Mouse (Mus musculus) embryonic facial prominence, embryonic 14.5 days (tissue): ENCODE data around the gene Snx8. TPM values are rescaled to one million over a fixed set of nuclear protein-coding genes. Genes with fewer than 3 reads are reported as not detected.

Source experiments
- ATAC-seq: fragments of 200-750 bp; cut with Nextera tagmentation; 2 replicates; pipeline ENCODE4 v1.8.0; 2017; ENCODE audit warnings: low read depth, moderate number of reproducible peaks, moderate TSS enrichment
- DNase-seq: peaks from one replicate; pipeline ENCODE4 v3.0.0-alpha.2; 2015; ENCODE audit warnings: low spot score
- H3K27ac ChIP-seq: fragments of 300-500 bp; sonication (generic); replicated peaks from 2 replicates; pipeline ENCODE4 v1.5.1; 2014; ENCODE audit warnings: low read depth, mild to moderate bottlenecking, low read length, moderate library complexity
- H3K27me3 ChIP-seq: fragments of 300-500 bp; sonication (generic); replicated peaks from 2 replicates; pipeline ENCODE4 v1.6.1; 2014; ENCODE audit warnings: low read length; ENCODE audit not compliant: control insufficient read depth, insufficient read depth
- H3K36me3 ChIP-seq: fragments of 300-500 bp; sonication (generic); 2 replicates; pipeline ENCODE4 v1.6.1; 2014; ENCODE audit warnings: low read length, mixed read lengths; ENCODE audit not compliant: control insufficient read depth, insufficient read depth
- H3K4me1 ChIP-seq: fragments of 300-500 bp; sonication (generic); 2 replicates; pipeline ENCODE4 v1.6.1; 2014; ENCODE audit warnings: antibody characterized with exemption, low read length; ENCODE audit not compliant: control insufficient read depth, insufficient read depth
- H3K4me2 ChIP-seq: fragments of 300-500 bp; sonication (generic); 2 replicates; pipeline ENCODE4 v1.6.1; 2014; ENCODE audit warnings: low read depth, mild to moderate bottlenecking, low read length, moderate library complexity, mixed read lengths
- H3K4me3 ChIP-seq: fragments of 300-500 bp; sonication (generic); 2 replicates; pipeline ENCODE4 v1.5.1; 2014; ENCODE audit warnings: low read depth, mild to moderate bottlenecking, low read length
- H3K9ac ChIP-seq: fragments of 300-500 bp; sonication (generic); 2 replicates; pipeline ENCODE4 v1.6.1; 2014; ENCODE audit warnings: low read depth, mild to moderate bottlenecking, low read length, moderate library complexity, mixed read lengths
- H3K9me3 ChIP-seq: fragments of 300-500 bp; sonication (generic); 2 replicates; pipeline ENCODE4 v1.6.1; 2016; ENCODE audit warnings: low read length; ENCODE audit not compliant: control insufficient read depth
- WGBS: fragments of 180-500 bp; shearing (Covaris S2); extraction: QIAGEN DNeasy Blood & Tissue Kit; methylation state at CpG from one replicate; pipeline ENCODE4 v1.1.7; 2014; 5-methylcytosine and 5-hydroxymethylcytosine counted together
- polyA plus RNA-seq: library from polyadenylated mRNA; unstranded; fragments of >200 nt; fragmentation: Nextera tagmentation; extraction: Ambion mirVana; gene quantifications from 2 replicates; pipeline ENCODE4 v1.2.1, GENCODE M21; 2014

Snx8 gene
- polyA plus RNA-seq, 1 experiment from 2014 or later, result 11.2 TPM

GRCm38 (mm10) chr5:140378121-140378853 is 10.8 kb downstream of the Snx8 start:
- no peak for ATAC-seq
- H3K27ac ChIP-seq, result no peak overlapping the region; the same call in 1 of the 2 replicates
- H3K36me3 ChIP-seq, result no peaks in the 10 kb centered on the region
- 75% methylated on average over 6 of the region's 6 CpGs for WGBS
- no peak overlapping the region for H3K9ac ChIP-seq
- H3K4me2 ChIP-seq, result no peak overlapping the region
- peaks cover 3% of the 10 kb centered on the region for H3K4me1 ChIP-seq
- H3K9me3 ChIP-seq, result no peaks in the 10 kb centered on the region
- peak; percentile 34 for DNase-seq
- no peak overlapping the region for H3K4me3 ChIP-seq
- H3K27me3 ChIP-seq, result no peaks in the 10 kb centered on the region

GRCm38 (mm10) chr5:140375249-140375829 is 13.7 kb downstream of the Snx8 start:
- H3K27ac ChIP-seq, result no peak overlapping the region
- H3K9ac ChIP-seq, result no peak overlapping the region
- H3K4me2 ChIP-seq, result no peak overlapping the region
- no peak overlapping the region for H3K4me3 ChIP-seq
- H3K36me3 ChIP-seq, result no peaks in the 10 kb centered on the region
- 79% methylated on average over 4 of the region's 4 CpGs for WGBS
- no peaks in the 10 kb centered on the region for H3K27me3 ChIP-seq
- ATAC-seq (no peak), DNase-seq (no peak)
- peaks cover 8% of the 10 kb centered on the region; the same call in 1 of the 2 replicates for H3K4me1 ChIP-seq
- H3K9me3 ChIP-seq, result no peaks in the 10 kb centered on the region

GRCm38 (mm10) chr5:140374226-140374625 is 14.8 kb downstream of the Snx8 start:
- WGBS, result 50% methylated on average over 3 of the region's 3 CpGs

GRCm38 (mm10) chr5:140373711-140374110 is 15.4 kb downstream of the Snx8 start:
- Histone ChIP-seq H3K4me3 (no peak overlapping the region), H3K4me2 (no peak overlapping the region), H3K9me3 (no peaks in the 10 kb centered on the region), H3K27ac (no peak overlapping the region), H3K4me1 (peaks cover 8% of the 10 kb centered on the region; the same call in 1 of the 2 replicates), H3K9ac (no peak overlapping the region), H3K36me3 (no peaks in the 10 kb centered on the region), H3K27me3 (no peaks in the 10 kb centered on the region)
- ATAC-seq, result no peak
- WGBS, result 64% methylated on average over 2 of the region's 2 CpGs
- no peak for DNase-seq

More at GRCm38 (mm10) chr5:140374226-140374625, 14.8 kb downstream of the Snx8 start:
- no peak for ATAC-seq
- H3K27me3 ChIP-seq, result no peaks in the 10 kb centered on the region
- H3K4me2 ChIP-seq, result no peak overlapping the region
- H3K4me3 ChIP-seq, result no peak overlapping the region
- H3K9me3 ChIP-seq, result no peaks in the 10 kb centered on the region
- no peak overlapping the region for H3K27ac ChIP-seq
- no peak overlapping the region for H3K9ac ChIP-seq
- H3K36me3 ChIP-seq, result no peaks in the 10 kb centered on the region
- peaks cover 8% of the 10 kb centered on the region; the same call in 1 of the 2 replicates for H3K4me1 ChIP-seq
- DNase-seq, result peak; percentile 18

- H3K27ac ChIP-seq, result 0 out of 2 replicates have a peak overlapping the region, but pooled peaks have one; percentile 1
- no peak overlapping the region for H3K4me3 ChIP-seq
- DNase-seq, result no peak
- H3K36me3 ChIP-seq, result no peaks in the 10 kb centered on the region
- no peak for ATAC-seq
- no peaks in the 10 kb centered on the region for H3K9me3 ChIP-seq
- H3K4me2 ChIP-seq, result no peak overlapping the region
- no peak overlapping the region for H3K9ac ChIP-seq
- WGBS, result 90% methylated on average over 3 of the region's 3 CpGs
- no peaks in the 10 kb centered on the region for H3K27me3 ChIP-seq
- H3K4me1 ChIP-seq, result 0 out of 2 replicates have a peak, but pooled peaks cover 5% of the 10 kb centered on the region
Measured at GRCm38 (mm10) chr5:140371671-140372070, 17.4 kb downstream of the Snx8 start.

- no peak overlapping the region for H3K4me2 ChIP-seq
- H3K27me3 ChIP-seq, result no peaks in the 10 kb centered on the region
- DNase-seq, result no peak
- no peak for ATAC-seq
- H3K36me3 ChIP-seq, result no peaks in the 10 kb centered on the region
- 55% methylated on average over 6 of the region's 6 CpGs for WGBS
- no peak overlapping the region for H3K4me3 ChIP-seq
- peak overlapping the region; percentile 44 for H3K27ac ChIP-seq
- H3K4me1 ChIP-seq, result 0 out of 2 replicates have a peak, but pooled peaks cover 5% of the 10 kb centered on the region
- no peaks in the 10 kb centered on the region for H3K9me3 ChIP-seq
- no peak overlapping the region for H3K9ac ChIP-seq
Measured at GRCm38 (mm10) chr5:140370446-140371254, 18.4 kb downstream of the Snx8 start.

- no peaks in the 10 kb centered on the region for H3K9me3 ChIP-seq
- H3K27me3 ChIP-seq, result no peaks in the 10 kb centered on the region
- H3K4me1 ChIP-seq, result 0 out of 2 replicates have a peak, but pooled peaks cover 5% of the 10 kb centered on the region
- 67% methylated on average over 2 of the region's 2 CpGs for WGBS
- no peak overlapping the region for H3K4me3 ChIP-seq
- DNase-seq, result no peak
- no peak overlapping the region for H3K9ac ChIP-seq
- no peaks in the 10 kb centered on the region for H3K36me3 ChIP-seq
- no peak for ATAC-seq
- no peak overlapping the region for H3K27ac ChIP-seq
- H3K4me2 ChIP-seq, result no peak overlapping the region
Measured at GRCm38 (mm10) chr5:140369466-140369865, 19.6 kb downstream of the Snx8 start.

- 94% methylated on average over 4 of the region's 4 CpGs for WGBS
- no peak for DNase-seq
- H3K27me3 ChIP-seq, result no peaks in the 10 kb centered on the region
Measured at GRCm38 (mm10) chr5:140368926-140369325, 20.1 kb downstream of the Snx8 start.

More at GRCm38 (mm10) chr5:140368926-140369325, 20.1 kb downstream of the Snx8 start:
- Histone ChIP-seq H3K9me3 (no peaks in the 10 kb centered on the region), H3K27ac (no peak overlapping the region), H3K36me3 (no peaks in the 10 kb centered on the region), H3K4me1 (0 out of 2 replicates have a peak, but pooled peaks cover 5% of the 10 kb centered on the region), H3K4me2 (no peak overlapping the region), H3K4me3 (no peak overlapping the region), H3K9ac (no peak overlapping the region)
- ATAC-seq, result no peak
